Mouse (Mus musculus): Measurements from ENCODE around the gene P2rx7. TPM values are rescaled to one million over a fixed set of nuclear protein-coding genes. Genes with fewer than 3 reads are reported as not detected.

Gene P2rx7
- 0.77 and 0.90 TPM in 2 replicates for polyA plus RNA-seq (2016; fragmentation: Nextera tagmentation; extraction: Ambion mirVana)

GRCm38 (mm10) chr5:122643701-122644100 lies at the start of gene P2rx7:
Gene P2rx7, plus strand, starts transcription at chr5:122643911.
- Histone ChIP-seq H3K4me3 (replicated peaks) (no peak within 1 kb of the TSS), H3K27ac (no peak within 1 kb of the TSS), H3K9ac (no peak within 1 kb of the TSS), H3K4me1 (0 out of 2 replicates have a peak, but pooled peaks cover 6% of the 10 kb centered on the region), H3K27me3 (0 out of 2 replicates have a peak, but pooled peaks cover under 1% of the 10 kb centered on the region), H3K4me2 (no peak within 1 kb of the TSS), H3K9me3 (no peaks in the 10 kb centered on the region), H3K36me3 (replicated peaks) (no peaks in the 10 kb centered on the region)
- WGBS: 74% methylated on average over 12 of the region's 12 CpGs
- no peak for ATAC-seq (ENCODE audit: low FRiP score)

DNA sequence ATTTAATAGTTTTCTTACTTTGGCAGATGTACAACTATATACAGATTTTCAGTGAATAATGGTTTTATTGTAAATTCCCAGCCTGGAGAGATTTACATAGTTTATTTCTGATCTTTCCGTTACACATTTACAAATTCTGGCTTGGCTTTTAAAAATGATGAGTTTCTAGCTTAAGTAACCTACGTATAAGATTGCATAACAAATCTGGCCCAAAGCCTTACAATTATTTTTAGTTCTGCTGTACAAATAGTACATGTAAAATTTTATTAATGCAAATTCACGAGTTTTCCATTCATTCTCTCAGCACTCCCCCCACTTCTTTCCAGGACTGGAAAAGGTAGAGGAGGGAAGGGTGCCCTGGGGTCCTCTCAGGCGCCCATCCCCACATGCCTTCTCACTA lies 48.2 kb upstream of the P2rx7 start:
- Histone ChIP-seq H3K9ac (no peak overlapping the region), H3K4me2 (no peak overlapping the region), H3K27me3 (no peaks in the 10 kb centered on the region), H3K36me3 (replicated peaks) (peaks cover 63% of the 10 kb centered on the region), H3K4me1 (no peaks in the 10 kb centered on the region), H3K4me3 (replicated peaks) (no peak overlapping the region), H3K9me3 (no peaks in the 10 kb centered on the region), H3K27ac (no peak overlapping the region)
- ATAC-seq (ENCODE audit: low FRiP score): no peak
- 88% methylated on average over 4 of the region's 4 CpGs for WGBS

- H3K4me3 ChIP-seq (replicated peaks): no peak overlapping the region
- no peaks in the 10 kb centered on the region for H3K27me3 ChIP-seq
- no peak overlapping the region for H3K4me2 ChIP-seq
- no peak overlapping the region for H3K27ac ChIP-seq
- H3K9me3 ChIP-seq: no peaks in the 10 kb centered on the region
- no peaks in the 10 kb centered on the region for H3K4me1 ChIP-seq
- WGBS: 91% methylated on average over 11 of the region's 11 CpGs
- no peak overlapping the region for H3K9ac ChIP-seq
- no peak for ATAC-seq (ENCODE audit: low FRiP score)
- H3K36me3 ChIP-seq (replicated peaks): peaks cover 76% of the 10 kb centered on the region
Observed at GRCm38 (mm10) chr5:122602233-122602632, 41.5 kb upstream of the P2rx7 start.

DNA sequence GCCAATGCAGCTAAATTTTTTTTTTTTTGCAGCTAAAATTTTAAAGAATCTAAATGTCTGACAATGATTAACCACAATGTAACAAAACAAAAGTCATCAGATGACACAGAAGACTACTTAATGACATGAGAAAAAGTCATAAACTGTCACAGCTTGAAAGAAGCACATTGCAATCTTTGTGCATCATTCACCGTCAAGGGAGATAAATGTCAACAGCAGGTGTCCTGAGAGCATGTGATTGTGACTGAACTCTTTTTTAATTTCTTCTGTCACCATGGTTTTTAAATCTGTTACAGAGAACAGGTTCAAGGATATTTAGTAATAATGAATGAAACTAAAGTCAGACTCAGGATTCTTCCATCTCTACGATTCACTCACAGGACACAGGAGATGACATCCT lies 38.8 kb upstream of the P2rx7 start:
- no peak overlapping the region for H3K4me2 ChIP-seq
- no peaks in the 10 kb centered on the region for H3K4me1 ChIP-seq
- no peak overlapping the region for H3K9ac ChIP-seq
- WGBS: 78% methylated on average over 2 of the region's 2 CpGs
- no peak overlapping the region for H3K27ac ChIP-seq
- H3K27me3 ChIP-seq: no peaks in the 10 kb centered on the region
- peaks cover 65% of the 10 kb centered on the region for H3K36me3 ChIP-seq (replicated peaks)
- no peak overlapping the region for H3K4me3 ChIP-seq (replicated peaks)
- no peak for ATAC-seq (ENCODE audit: low FRiP score)
- no peaks in the 10 kb centered on the region for H3K9me3 ChIP-seq

GRCm38 (mm10) chr5:122611651-122612050 lies 32.1 kb upstream of the P2rx7 start:
- no peaks in the 10 kb centered on the region for H3K9me3 ChIP-seq
- 62% methylated on average over 5 of the region's 5 CpGs for WGBS
- no peak overlapping the region for H3K9ac ChIP-seq
- H3K4me1 ChIP-seq: peaks cover 20% of the 10 kb centered on the region
- H3K36me3 ChIP-seq (replicated peaks): peaks cover 18% of the 10 kb centered on the region; the same call in 1 of the 2 replicates
- no peak overlapping the region for H3K4me2 ChIP-seq
- ATAC-seq (ENCODE audit: low FRiP score): no peak
- H3K27ac ChIP-seq: 0 out of 2 replicates have a peak overlapping the region, but pooled peaks have one; percentile 15
- no peaks in the 10 kb centered on the region for H3K27me3 ChIP-seq
- H3K4me3 ChIP-seq (replicated peaks): no peak overlapping the region

DNA sequence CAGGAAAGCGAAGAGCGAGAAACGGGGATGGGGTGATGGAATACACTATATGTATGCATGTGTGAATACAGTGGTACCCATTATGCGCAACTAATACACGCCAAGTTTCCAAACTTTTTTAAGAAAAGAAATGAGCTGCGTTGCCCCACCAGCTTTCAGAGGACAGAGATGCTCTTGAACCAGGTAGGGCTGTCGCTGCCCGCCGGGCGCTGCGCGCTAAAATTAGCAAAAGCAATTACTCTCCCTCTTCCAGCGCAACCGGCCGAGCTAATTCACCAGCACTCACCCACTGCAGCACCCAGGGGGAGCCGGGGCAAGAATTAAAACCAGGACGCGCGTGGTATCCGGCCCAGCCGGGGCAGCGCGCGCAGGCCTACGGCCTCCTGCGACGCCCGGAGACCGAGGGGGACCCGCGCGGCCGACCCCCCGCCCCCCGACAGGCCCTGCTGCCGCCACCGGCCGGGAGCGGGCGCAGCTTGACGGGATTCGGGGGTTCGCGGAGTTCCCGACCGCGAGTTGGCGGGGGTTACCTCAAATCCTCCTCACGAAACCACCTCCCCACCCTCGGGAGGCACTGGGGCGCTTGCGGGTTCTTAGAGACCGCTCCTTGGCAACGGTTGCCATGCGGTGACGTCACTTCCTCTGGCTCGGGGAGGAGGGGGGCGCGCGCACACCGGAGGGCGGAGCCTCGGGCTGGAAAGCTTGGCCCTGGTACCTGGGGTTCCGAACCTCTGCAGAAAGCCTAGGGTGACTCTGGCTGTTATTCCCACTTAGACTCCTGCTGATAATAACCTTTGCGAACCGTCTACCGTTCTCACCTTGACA lies 29.6 kb upstream of the P2rx7 start, which contains the start of gene Ift81:
Ift81 (minus strand) TSS at position 611 of the 825 bp plus-strand sequence.
- Histone ChIP-seq H3K9me3 (no peaks in the 10 kb centered on the region), H3K27ac (peak within 1 kb of the TSS; percentile 84), H3K4me2 (peak within 1 kb of the TSS; percentile 69), H3K4me3 (replicated peaks) (peak within 1 kb of the TSS; percentile 68), H3K4me1 (peaks cover 20% of the 10 kb centered on the region), H3K9ac (peak within 1 kb of the TSS; percentile 88), H3K27me3 (no peaks in the 10 kb centered on the region), H3K36me3 (replicated peaks) (peaks cover 8% of the 10 kb centered on the region; the same call in 1 of the 2 replicates)
- WGBS: 2% methylated on average over 66 of the region's 67 CpGs
- peak; percentile 94 for ATAC-seq (ENCODE audit: low FRiP score)

- Histone ChIP-seq H3K36me3 (replicated peaks) (no peaks in the 10 kb centered on the region), H3K9me3 (no peaks in the 10 kb centered on the region), H3K27ac (no peak overlapping the region), H3K4me3 (replicated peaks) (no peak overlapping the region), H3K9ac (no peak overlapping the region), H3K4me2 (no peak overlapping the region), H3K4me1 (peaks cover 9% of the 10 kb centered on the region), H3K27me3 (no peaks in the 10 kb centered on the region)
- WGBS: 84% methylated on average over 5 of the region's 5 CpGs
- no peak for ATAC-seq (ENCODE audit: low FRiP score)
Observed at GRCm38 (mm10) chr5:122617718-122618117, 26.0 kb upstream of the P2rx7 start.

DNA sequence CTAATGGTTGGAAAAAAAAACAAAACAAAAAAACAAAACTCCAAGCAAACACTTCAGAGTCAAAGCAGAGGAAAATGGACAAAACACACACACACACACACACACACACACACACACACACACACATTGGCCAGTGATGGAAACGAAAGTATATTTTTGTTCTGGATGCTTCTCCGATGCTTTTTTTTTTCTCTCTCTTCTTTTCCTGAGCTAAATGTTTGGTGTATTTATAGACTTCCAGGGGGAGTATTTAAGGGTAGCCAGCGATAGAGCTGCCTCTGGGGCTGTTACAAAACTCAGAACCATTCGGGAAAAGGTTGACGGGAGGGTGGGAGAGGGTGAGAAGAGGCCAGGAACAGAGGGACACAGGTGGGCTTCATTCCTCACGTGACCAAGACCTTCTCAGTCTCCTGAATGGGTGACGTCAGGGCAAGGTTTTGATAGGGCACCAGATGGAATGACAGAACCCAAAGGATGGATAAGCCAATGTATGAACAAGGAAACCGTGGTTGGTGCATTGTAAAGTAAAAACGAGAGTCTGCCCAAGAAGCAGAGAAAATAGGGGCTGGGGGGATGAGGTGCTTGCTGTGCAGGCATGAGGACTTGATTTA lies 23.9 kb upstream of the P2rx7 start:
- Histone ChIP-seq H3K4me2 (no peak overlapping the region), H3K4me1 (no peaks in the 10 kb centered on the region; the same call in 1 of the 2 replicates), H3K9me3 (no peaks in the 10 kb centered on the region), H3K27me3 (no peaks in the 10 kb centered on the region), H3K36me3 (replicated peaks) (no peaks in the 10 kb centered on the region), H3K27ac (no peak overlapping the region), H3K9ac (0 out of 2 replicates have a peak overlapping the region, but pooled peaks have one; percentile 4), H3K4me3 (replicated peaks) (no peak overlapping the region)
- ATAC-seq (ENCODE audit: low FRiP score): no peak
- WGBS: 84% methylated on average over 9 of the region's 9 CpGs

GRCm38 (mm10) chr5:122621376-122621886 lies 22.3 kb upstream of the P2rx7 start:
- Histone ChIP-seq H3K27ac (0 out of 2 replicates have a peak overlapping the region, but pooled peaks have one; percentile 31), H3K36me3 (replicated peaks) (no peaks in the 10 kb centered on the region), H3K9me3 (no peaks in the 10 kb centered on the region), H3K4me2 (no peak overlapping the region), H3K4me3 (replicated peaks) (no peak overlapping the region), H3K9ac (0 out of 2 replicates have a peak overlapping the region, but pooled peaks have one; percentile 27), H3K27me3 (no peaks in the 10 kb centered on the region), H3K4me1 (no peaks in the 10 kb centered on the region; the same call in 1 of the 2 replicates)
- ATAC-seq (ENCODE audit: low FRiP score): no peak
- 44% methylated on average over 7 of the region's 7 CpGs for WGBS

- Histone ChIP-seq H3K4me1 (no peaks in the 10 kb centered on the region; the same call in 1 of the 2 replicates), H3K9me3 (no peaks in the 10 kb centered on the region), H3K4me2 (no peak overlapping the region), H3K27ac (no peak overlapping the region), H3K27me3 (no peaks in the 10 kb centered on the region), H3K36me3 (replicated peaks) (no peaks in the 10 kb centered on the region), H3K9ac (no peak overlapping the region), H3K4me3 (replicated peaks) (no peak overlapping the region)
- WGBS: 97% methylated on average over 5 of the region's 5 CpGs
- no peak for ATAC-seq (ENCODE audit: low FRiP score)
Observed at GRCm38 (mm10) chr5:122622526-122622925, 21.2 kb upstream of the P2rx7 start.

GRCm38 (mm10) chr5:122623861-122624260 lies 19.9 kb upstream of the P2rx7 start:
- H3K9me3 ChIP-seq: no peaks in the 10 kb centered on the region
- H3K27me3 ChIP-seq: no peaks in the 10 kb centered on the region
- no peak for ATAC-seq (ENCODE audit: low FRiP score)
- no peak overlapping the region for H3K4me3 ChIP-seq (replicated peaks)
- no peaks in the 10 kb centered on the region; the same call in 1 of the 2 replicates for H3K4me1 ChIP-seq
- no peak overlapping the region for H3K9ac ChIP-seq
- H3K36me3 ChIP-seq (replicated peaks): no peaks in the 10 kb centered on the region
- no peak overlapping the region for H3K27ac ChIP-seq
- 85% methylated on average over 9 of the region's 9 CpGs for WGBS
- H3K4me2 ChIP-seq: no peak overlapping the region

- Histone ChIP-seq H3K9me3 (no peaks in the 10 kb centered on the region), H3K4me3 (replicated peaks) (no peak overlapping the region), H3K36me3 (replicated peaks) (no peaks in the 10 kb centered on the region), H3K4me2 (no peak overlapping the region), H3K27ac (no peak overlapping the region), H3K27me3 (no peaks in the 10 kb centered on the region), H3K9ac (no peak overlapping the region), H3K4me1 (no peaks in the 10 kb centered on the region; the same call in 1 of the 2 replicates)
- no peak for ATAC-seq (ENCODE audit: low FRiP score)
- 91% methylated on average over 11 of the region's 11 CpGs for WGBS
Observed at GRCm38 (mm10) chr5:122624952-122625479, 18.7 kb upstream of the P2rx7 start.

All from forebrain, embryonic 12.5 days (tissue).